Mouse (Mus musculus) CH12.LX (cell line): Measurements from ENCODE around the gene Runx2.

Experiments used
- CTCF ChIP-seq, 2 experiments: IDR thresholded peaks in 1 of 2; conservative IDR thresholded peaks in 1 of 2; 2 replicates each; pipeline ENCODE4 v1.5.1; 2011 to 2012; ENCODE audit warnings: low read depth in 2 of 2, low read length in 2 of 2, improper control_type of control experiment in 1 of 2, inconsistent platforms in 1 of 2, mild to moderate bottlenecking in 1 of 2, moderate library complexity in 1 of 2
- UBTF ChIP-seq: IDR thresholded peaks from 2 replicates; pipeline ENCODE4 v1.6.1; 2012; ENCODE audit warnings: low read depth, mild to moderate bottlenecking, inconsistent platforms, low read length, improper control_type of control experiment, moderate library complexity

GRCm38 (mm10) chr17:44797331-44797730 is 17.3 kb downstream of the Runx2 start:
- TF ChIP-seq CTCF (conservative IDR thresholded peaks at IDR 0.05 in 1 of 2, IDR thresholded peaks at IDR 0.05 in 1 of 2; ENCODE audit: low read depth in 2 of 2, low read length in 2 of 2) (no peak), UBTF (no peak)
